Mouse (Mus musculus): ENCODE results near the gene Zxdc.

GRCm38 (mm10) chr6:90435195-90435618 is 65.9 kb downstream of the Zxdc start:
- TF ChIP-seq GABPA (IDR thresholded peaks at IDR 0.05; ENCODE audit: low read depth, low read length) (no peak), TCF12 (IDR thresholded peaks at IDR 0.05; ENCODE audit: low read depth, low read length) (no peak)

Measured in MEL (cell line).